Mouse (Mus musculus): ENCODE data around the gene Paxbp1. TPM values are rescaled to one million over a fixed set of nuclear protein-coding genes. Genes with fewer than 3 reads are reported as not detected.

The Paxbp1 gene
- polyA plus RNA-seq, 1 experiment from 2014 or later, result 86.4 TPM

GRCm38 (mm10) chr16:91073163-91073892 lies 29.0 kb upstream of the Paxbp1 start:
- no peak overlapping the region for H3K4me3 ChIP-seq (ENCODE audit: low read depth, low read length)
- peak; percentile 97 for ATAC-seq (ENCODE audit: low FRiP score)

GRCm38 (mm10) chr16:91072256-91072655 lies 27.9 kb upstream of the Paxbp1 start:
- no peak for ATAC-seq (ENCODE audit: low FRiP score)

More at GRCm38 (mm10) chr16:91073163-91073892, 29.0 kb upstream of the Paxbp1 start:
- H3K9me3 ChIP-seq (ENCODE audit: control insufficient read depth, low read length), result no peaks in the 10 kb centered on the region
- H3K9ac ChIP-seq (ENCODE audit: low read length), result no peak overlapping the region
- WGBS, result 39% methylated on average over 22 of the region's 24 CpGs
- H3K36me3 ChIP-seq (ENCODE audit: control insufficient read depth, insufficient read depth, low read length), result no peaks in the 10 kb centered on the region
- no peak overlapping the region for H3K27ac ChIP-seq (ENCODE audit: low read depth, low read length)
- peaks cover 3% of the 10 kb centered on the region; the same call in 1 of the 2 replicates for H3K4me1 ChIP-seq (ENCODE audit: control insufficient read depth, insufficient read depth, low read length)
- peak; percentile 99 for DNase-seq (ENCODE audit: low spot score, missing footprints)
- H3K4me2 ChIP-seq, result no peak overlapping the region
- H3K27me3 ChIP-seq (ENCODE audit: control insufficient read depth, insufficient read depth, low read length), result no peaks in the 10 kb centered on the region

GRCm38 (mm10) chr16:91068969-91069368 lies 24.6 kb upstream of the Paxbp1 start:
- H3K9ac ChIP-seq (ENCODE audit: low read length), result no peak overlapping the region; the same call in 1 of the 2 replicates
- DNase-seq (ENCODE audit: low spot score, missing footprints) (peak; percentile 92), ATAC-seq (ENCODE audit: low FRiP score) (peak; percentile 57)
- no peaks in the 10 kb centered on the region for H3K9me3 ChIP-seq (ENCODE audit: control insufficient read depth, low read length)
- H3K27ac ChIP-seq (ENCODE audit: low read depth, low read length), result no peak overlapping the region
- 24% methylated on average over 12 of the region's 12 CpGs for WGBS
- H3K4me1 ChIP-seq (ENCODE audit: control insufficient read depth, insufficient read depth, low read length), result peaks cover 3% of the 10 kb centered on the region; the same call in 1 of the 2 replicates
- no peak overlapping the region for H3K4me3 ChIP-seq (ENCODE audit: low read depth, low read length)
- no peaks in the 10 kb centered on the region for H3K27me3 ChIP-seq (ENCODE audit: control insufficient read depth, insufficient read depth, low read length)
- H3K36me3 ChIP-seq (ENCODE audit: control insufficient read depth, insufficient read depth, low read length), result no peaks in the 10 kb centered on the region
- no peak overlapping the region; the same call in 1 of the 2 replicates for H3K4me2 ChIP-seq

More at GRCm38 (mm10) chr16:91072256-91072655, 27.9 kb upstream of the Paxbp1 start:
- Histone ChIP-seq H3K4me3 (ENCODE audit: low read depth, low read length) (no peak overlapping the region), H3K4me2 (no peak overlapping the region), H3K9me3 (ENCODE audit: control insufficient read depth, low read length) (no peaks in the 10 kb centered on the region), H3K9ac (ENCODE audit: low read length) (no peak overlapping the region), H3K27me3 (ENCODE audit: control insufficient read depth, insufficient read depth, low read length) (no peaks in the 10 kb centered on the region), H3K27ac (ENCODE audit: low read depth, low read length) (no peak overlapping the region), H3K36me3 (ENCODE audit: control insufficient read depth, insufficient read depth, low read length) (no peaks in the 10 kb centered on the region), H3K4me1 (ENCODE audit: control insufficient read depth, insufficient read depth, low read length) (peaks cover 3% of the 10 kb centered on the region; the same call in 1 of the 2 replicates)
- DNase-seq (ENCODE audit: low spot score, missing footprints), result no peak
- WGBS, result 94% methylated on average over 1 of the region's 1 CpGs

GRCm38 (mm10) chr16:91067122-91067521 lies 22.8 kb upstream of the Paxbp1 start:
- Histone ChIP-seq H3K9ac (ENCODE audit: low read length) (no peak overlapping the region), H3K4me3 (ENCODE audit: low read depth, low read length) (no peak overlapping the region), H3K9me3 (ENCODE audit: control insufficient read depth, low read length) (no peaks in the 10 kb centered on the region), H3K27ac (ENCODE audit: low read depth, low read length) (no peak overlapping the region), H3K4me1 (ENCODE audit: control insufficient read depth, insufficient read depth, low read length) (peaks cover 3% of the 10 kb centered on the region; the same call in 1 of the 2 replicates), H3K4me2 (no peak overlapping the region), H3K36me3 (ENCODE audit: control insufficient read depth, insufficient read depth, low read length) (no peaks in the 10 kb centered on the region), H3K27me3 (ENCODE audit: control insufficient read depth, insufficient read depth, low read length) (no peaks in the 10 kb centered on the region)
- no peak for DNase-seq (ENCODE audit: low spot score, missing footprints)
- 100% methylated on average over 1 of the region's 1 CpGs for WGBS
- no peak for ATAC-seq (ENCODE audit: low FRiP score)

GRCm38 (mm10) chr16:91064583-91065365 lies 20.4 kb upstream of the Paxbp1 start:
- Histone ChIP-seq H3K27ac (ENCODE audit: low read depth, low read length) (no peak overlapping the region), H3K9ac (ENCODE audit: low read length) (no peak overlapping the region), H3K4me2 (no peak overlapping the region), H3K36me3 (ENCODE audit: control insufficient read depth, insufficient read depth, low read length) (no peaks in the 10 kb centered on the region), H3K9me3 (ENCODE audit: control insufficient read depth, low read length) (no peaks in the 10 kb centered on the region), H3K27me3 (ENCODE audit: control insufficient read depth, insufficient read depth, low read length) (no peaks in the 10 kb centered on the region), H3K4me3 (ENCODE audit: low read depth, low read length) (no peak overlapping the region), H3K4me1 (ENCODE audit: control insufficient read depth, insufficient read depth, low read length) (peaks cover 3% of the 10 kb centered on the region; the same call in 1 of the 2 replicates)
- ATAC-seq (ENCODE audit: low FRiP score), result no peak
- 91% methylated on average over 12 of the region's 12 CpGs for WGBS
- DNase-seq (ENCODE audit: low spot score, missing footprints), result no peak

- H3K27me3 ChIP-seq (ENCODE audit: control insufficient read depth, insufficient read depth, low read length), result no peaks in the 10 kb centered on the region
- no peaks in the 10 kb centered on the region for H3K9me3 ChIP-seq (ENCODE audit: control insufficient read depth, low read length)
- H3K9ac ChIP-seq (ENCODE audit: low read length), result no peak overlapping the region
- no peaks in the 10 kb centered on the region; the same call in 1 of the 2 replicates for H3K4me1 ChIP-seq (ENCODE audit: control insufficient read depth, insufficient read depth, low read length)
- H3K27ac ChIP-seq (ENCODE audit: low read depth, low read length), result no peak overlapping the region
- H3K36me3 ChIP-seq (ENCODE audit: control insufficient read depth, insufficient read depth, low read length), result no peaks in the 10 kb centered on the region
- 92% methylated on average over 10 of the region's 10 CpGs for WGBS
- no peak for ATAC-seq (ENCODE audit: low FRiP score)
- DNase-seq (ENCODE audit: low spot score, missing footprints), result no peak
- no peak overlapping the region for H3K4me3 ChIP-seq (ENCODE audit: low read depth, low read length)
- H3K4me2 ChIP-seq, result no peak overlapping the region
Measured at GRCm38 (mm10) chr16:91063786-91064185, 19.4 kb upstream of the Paxbp1 start.

GRCm38 (mm10) chr16:91061531-91062318 lies 17.4 kb upstream of the Paxbp1 start:
- H3K9ac ChIP-seq (ENCODE audit: low read length), result no peak overlapping the region
- H3K36me3 ChIP-seq (ENCODE audit: control insufficient read depth, insufficient read depth, low read length), result no peaks in the 10 kb centered on the region
- no peak overlapping the region for H3K4me2 ChIP-seq
- ATAC-seq (ENCODE audit: low FRiP score) (no peak), DNase-seq (ENCODE audit: low spot score, missing footprints) (no peak)
- H3K9me3 ChIP-seq (ENCODE audit: control insufficient read depth, low read length), result no peaks in the 10 kb centered on the region
- no peaks in the 10 kb centered on the region for H3K27me3 ChIP-seq (ENCODE audit: control insufficient read depth, insufficient read depth, low read length)
- no peak overlapping the region for H3K27ac ChIP-seq (ENCODE audit: low read depth, low read length)
- WGBS, result 86% methylated on average over 13 of the region's 13 CpGs
- no peak overlapping the region for H3K4me3 ChIP-seq (ENCODE audit: low read depth, low read length)
- H3K4me1 ChIP-seq (ENCODE audit: control insufficient read depth, insufficient read depth, low read length), result no peaks in the 10 kb centered on the region

- no peak for ATAC-seq (ENCODE audit: low FRiP score)
- H3K27me3 ChIP-seq (ENCODE audit: control insufficient read depth, insufficient read depth, low read length), result no peaks in the 10 kb centered on the region
- no peaks in the 10 kb centered on the region for H3K4me1 ChIP-seq (ENCODE audit: control insufficient read depth, insufficient read depth, low read length)
- H3K9ac ChIP-seq (ENCODE audit: low read length), result no peak overlapping the region
- no peak overlapping the region for H3K4me2 ChIP-seq
- H3K27ac ChIP-seq (ENCODE audit: low read depth, low read length), result no peak overlapping the region
- H3K36me3 ChIP-seq (ENCODE audit: control insufficient read depth, insufficient read depth, low read length), result no peaks in the 10 kb centered on the region
- DNase-seq (ENCODE audit: low spot score, missing footprints), result no peak
- no peaks in the 10 kb centered on the region for H3K9me3 ChIP-seq (ENCODE audit: control insufficient read depth, low read length)
- H3K4me3 ChIP-seq (ENCODE audit: low read depth, low read length), result no peak overlapping the region
- WGBS, result 81% methylated on average over 6 of the region's 6 CpGs
Measured at GRCm38 (mm10) chr16:91057741-91058140, 13.4 kb upstream of the Paxbp1 start.

All from midbrain, embryonic 11.5 days (tissue).